In genomic region chr2:153032083-153032842, GRCm38 (mm10) we compare ENCODE assay signal across 9 mouse cellular contexts. TPM values are rescaled to one million over a fixed set of nuclear protein-coding genes. Genes with fewer than 3 reads are reported as not detected.
DNase-seq lines count a peak whose midpoint lies in the region; ATAC-seq and TF ChIP-seq lines count a peak whose summit lies in the region.
"Had no signal": no experiment of that assay in that cellular context is flagged by ENCODE, and none has a peak within 500 bp of the region (broad histone marks: within the 10 kb centered on the region; RNA-seq: fewer than 3 reads in every experiment).

No protein-coding gene starts in this region.

- ATAC-seq in forebrain, embryonic 11.5 days (replicated peaks; ENCODE audit: low FRiP score), result peak; percentile 65

- H3K36me3 ChIP-seq in ES-E14 (ENCODE audit: control insufficient read depth, insufficient read depth, low read length, poor library complexity, severe bottlenecking), result no peaks in the 10 kb centered on the region
- H3K36me3 ChIP-seq in forebrain, embryonic 11.5 days (ENCODE audit: control insufficient read depth, insufficient read depth, low read length), result no peaks in the 10 kb centered on the region

- no peak overlapping the region for H3K27ac ChIP-seq in ES-E14 (ENCODE audit: insufficient read depth, low read depth, low read length, poor library complexity, severe bottlenecking)
- H3K27ac ChIP-seq in forebrain, embryonic 11.5 days (ENCODE audit: low read depth, low read length), result no peak overlapping the region

- no peaks in the 10 kb centered on the region for H3K9me3 ChIP-seq in ES-E14 (ENCODE audit: control insufficient read depth, insufficient read depth, low read depth, low read length)
- no peaks in the 10 kb centered on the region for H3K9me3 ChIP-seq in forebrain, embryonic 11.5 days (ENCODE audit: control insufficient read depth, low read length)

- peak; percentile 73 for DNase-seq in ES-E14 (ENCODE audit: low read depth, low spot score)
- DNase-seq in adrenal gland, postnatal 25 days, result peak; percentile 85
- peak; percentile 95 for DNase-seq in forebrain, embryonic 11.5 days (ENCODE audit: low spot score)
- peak; percentile 94 for DNase-seq in heart, postnatal 4 days
- peak; percentile 44 to 53 for DNase-seq in layer of hippocampus, postnatal 36 days
- DNase-seq in mesoderm, embryonic 11.5 days (ENCODE audit: low read depth, low spot score), result peak; percentile 89
- DNase-seq in spleen, adult 18-20 months, result peak; percentile 41 to 68
- no peak for DNase-seq in adipocyte (ENCODE audit: low spot score)

- WGBS in forebrain, embryonic 11.5 days, result 1% methylated on average over 53 of the region's 58 CpGs

- no peak overlapping the region for H3K9ac ChIP-seq in ES-E14 (ENCODE audit: insufficient read depth, low read depth, low read length, poor library complexity, severe bottlenecking)
- H3K9ac ChIP-seq in forebrain, embryonic 11.5 days (ENCODE audit: low read length), result peak overlapping the region; percentile 41

- H3K4me1 ChIP-seq in ES-E14 (ENCODE audit: control insufficient read depth in 2 of 2, insufficient read depth in 2 of 2, low read length in 2 of 2, poor library complexity in 1 of 2), result peaks cover 0 to 3% of the 10 kb centered on the region in 2 experiments; a peak in 1 of 4 replicates
- 0 out of 2 replicates have a peak, but pooled peaks cover 5% of the 10 kb centered on the region for H3K4me1 ChIP-seq in forebrain, embryonic 11.5 days (replicated peaks; ENCODE audit: control insufficient read depth, insufficient read depth, low read length)

- peak overlapping the region; percentile 77 for H3K4me2 ChIP-seq in forebrain, embryonic 11.5 days (ENCODE audit: low read depth, low read length, severe bottlenecking)

- peak overlapping the region; percentile 67 to 69 for H3K4me3 ChIP-seq in ES-E14 (ENCODE audit: insufficient read depth in 1 of 2, low read depth in 1 of 2, low read length in 2 of 2, poor library complexity in 1 of 2, severe bottlenecking in 1 of 2)
- H3K4me3 ChIP-seq in forebrain, embryonic 11.5 days (ENCODE audit: low read depth, low read length), result peak overlapping the region; percentile 52

- H3K27me3 ChIP-seq in forebrain, embryonic 11.5 days (ENCODE audit: control insufficient read depth, insufficient read depth, low read length), result peaks cover 34% of the 10 kb centered on the region

- in situ Hi-C loops in ES-E14 (cut with MboI; ENCODE audit: low sequenced_read_pairs in 2 of 2, unreplicated experiment in 2 of 2), result no loop called here

TF ChIP-seq in ES-E14, 5 proteins besides CTCF, POLR2A, EP300 and RAD21:
- TF ChIP-seq HCFC1 (IDR thresholded peaks at IDR 0.05; ENCODE audit: borderline replicate concordance, insufficient read depth, low read length), result peak; percentile 62; the same call in 1 of the 2 replicates
- TF ChIP-seq ZNF384 (IDR thresholded peaks at IDR 0.05; ENCODE audit: low read depth, low read length), result no peak

RNA-seq across cellular contexts. Expression of gene Xkr7, which starts 0.6 kb away (rescaled TPM):
- total RNA-seq in ES-E14 (2012; rRNA removed), result 0.36 and 1.9 TPM in 2 replicates
- 0.57 and 1.4 TPM in 2 replicates for total RNA-seq in adrenal gland, postnatal 25 days (2021)
- 0.09 and 0.24 TPM in 2 replicates for polyA plus RNA-seq in forebrain, embryonic 11.5 days (2014; fragmentation: Nextera tagmentation; extraction: Ambion mirVana)
- not detected for total RNA-seq in heart, postnatal 4 days (2021)
- total RNA-seq in layer of hippocampus, postnatal 36 days (2021), result 1 to 10 TPM; 1.8 to 1.9 TPM
- total RNA-seq: liver, adult 2 months had no signal
- polyA plus RNA-seq: liver, adult 2 months had no signal

RNA-seq across cellular contexts. Expression of gene Pdrg1, which starts 17.0 kb away (rescaled TPM):
- 52.2 and 53.3 TPM in 2 replicates for total RNA-seq in ES-E14 (2012; rRNA removed)
- 163 and 187 TPM in 2 replicates for total RNA-seq in adrenal gland, postnatal 25 days (2021)
- polyA plus RNA-seq in forebrain, embryonic 11.5 days (2014; fragmentation: Nextera tagmentation; extraction: Ambion mirVana), result 64.9 and 77.5 TPM in 2 replicates
- total RNA-seq in heart, postnatal 4 days (2021), result 10 to 100 TPM; 52.2 to 54.7 TPM
- 10 to 100 TPM; 36.7 to 44.0 TPM for total RNA-seq in layer of hippocampus, postnatal 36 days (2021)

RNA-seq across cellular contexts. Expression of gene Ccm2l, which starts 33.5 kb away (rescaled TPM):
- 1.9 and 2.2 TPM in 2 replicates for total RNA-seq in ES-E14 (2012; rRNA removed)
- total RNA-seq in adrenal gland, postnatal 25 days (2021), result 13.6 and 16.0 TPM in 2 replicates
- 0.99 and 1.3 TPM in 2 replicates for polyA plus RNA-seq in forebrain, embryonic 11.5 days (2014; fragmentation: Nextera tagmentation; extraction: Ambion mirVana)
- total RNA-seq in heart, postnatal 4 days (2021), result 10 to 100 TPM; 24.1 to 25.3 TPM
- 1 to 10 TPM; 3.9 to 5.2 TPM for total RNA-seq in layer of hippocampus, postnatal 36 days (2021)
